Mouse (Mus musculus) megakaryocyte, embryonic 14.5 days (primary cell): ENCODE data around the gene Rap2b. TPM values are rescaled to one million over a fixed set of nuclear protein-coding genes. Genes with fewer than 3 reads are reported as not detected.

Experiments
- H3K27me3 ChIP-seq: replicated peaks from 2 replicates; pipeline ENCODE3; 2012; ENCODE audit warnings: inconsistent platforms
- H3K36me3 ChIP-seq: replicated peaks from 2 replicates; pipeline ENCODE3; 2012; ENCODE audit warnings: low read length, inconsistent platforms, mixed read lengths
- H3K4me1 ChIP-seq: 2 replicates; pipeline ENCODE4 v1.6.1; 2012; ENCODE audit warnings: inconsistent platforms
- H3K4me3 ChIP-seq: replicated peaks from 2 replicates; pipeline ENCODE3; 2012; ENCODE audit warnings: moderate library complexity, mild to moderate bottlenecking, inconsistent platforms
- H3K9me3 ChIP-seq: 2 replicates; pipeline ENCODE4 v1.6.1; 2012; ENCODE audit warnings: inconsistent platforms
- FLI1 ChIP-seq: IDR thresholded peaks from 2 replicates; pipeline ENCODE4 v1.6.1; 2012; ENCODE audit warnings: low read length, inconsistent platforms, mixed read lengths
- GATA1 ChIP-seq: IDR thresholded peaks from 3 replicates; pipeline ENCODE4 v1.6.1; 2012; ENCODE audit warnings: mixed read lengths, low read length, inconsistent platforms, borderline replicate concordance
- polyA plus RNA-seq: library from polyadenylated mRNA; stranded (reverse); fragments of >175 nt; gene quantifications from 2 replicates; pipeline ENCODE4 v1.2.3, GENCODE M21; 2012; ENCODE audit warnings: low replicate concordance; ENCODE audit not compliant: insufficient read depth

Gene Rap2b
- polyA plus RNA-seq, 1 experiment: 18.4 TPM

DNA sequence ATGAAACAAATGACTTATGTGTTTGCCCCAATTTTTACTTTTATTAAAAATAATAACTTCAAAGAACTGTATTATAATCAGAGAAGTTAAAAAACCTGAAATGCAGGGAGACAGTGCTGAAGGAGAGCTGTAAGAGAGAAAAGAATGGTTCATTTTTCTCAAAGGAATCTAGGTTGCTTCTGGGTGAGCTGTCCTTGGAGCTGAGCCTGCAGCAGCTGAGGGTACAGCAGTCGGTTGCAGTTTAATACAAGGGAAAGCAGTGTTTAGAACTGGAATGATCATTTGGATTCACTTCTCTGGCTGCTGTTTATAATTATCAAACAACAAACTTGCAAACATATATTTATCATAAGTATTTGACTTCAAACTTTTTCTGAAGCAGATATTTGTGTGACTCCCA, 12.0 kb upstream of the Rap2b start:
- Histone ChIP-seq H3K4me3 (no peak overlapping the region), H3K9me3 (no peaks in the 10 kb centered on the region), H3K36me3 (no peaks in the 10 kb centered on the region), H3K27me3 (peaks cover 2% of the 10 kb centered on the region), H3K4me1 (peaks cover 7% of the 10 kb centered on the region; the same call in 1 of the 2 replicates)
- TF ChIP-seq FLI1 (no peak), GATA1 (no peak)

DNA sequence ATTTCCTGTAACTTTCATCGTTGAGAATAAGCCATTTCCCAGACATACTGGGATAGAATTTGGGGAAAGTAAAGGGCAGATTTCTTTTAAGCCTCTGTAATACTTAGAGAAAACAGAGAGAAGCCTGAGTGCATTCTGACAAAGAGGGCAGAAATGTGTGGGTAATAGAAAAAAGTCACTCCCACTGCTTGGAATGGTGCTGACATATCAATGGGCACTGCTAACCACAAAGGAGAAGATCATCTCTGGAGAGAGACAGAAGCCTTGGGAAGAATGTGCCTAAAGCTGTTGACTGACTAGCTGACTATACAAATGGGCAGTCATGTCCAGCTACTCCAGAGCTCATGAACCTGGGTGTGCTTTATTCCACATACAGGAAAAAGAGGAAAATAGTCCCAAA, 6.0 kb upstream of the Rap2b start:
- TF ChIP-seq GATA1: no peak
- no peak for TF ChIP-seq FLI1
- Histone ChIP-seq H3K4me1 (peaks cover 24% of the 10 kb centered on the region), H3K9me3 (no peaks in the 10 kb centered on the region), H3K4me3 (no peak overlapping the region), H3K27me3 (no peaks in the 10 kb centered on the region), H3K36me3 (no peaks in the 10 kb centered on the region)

DNA sequence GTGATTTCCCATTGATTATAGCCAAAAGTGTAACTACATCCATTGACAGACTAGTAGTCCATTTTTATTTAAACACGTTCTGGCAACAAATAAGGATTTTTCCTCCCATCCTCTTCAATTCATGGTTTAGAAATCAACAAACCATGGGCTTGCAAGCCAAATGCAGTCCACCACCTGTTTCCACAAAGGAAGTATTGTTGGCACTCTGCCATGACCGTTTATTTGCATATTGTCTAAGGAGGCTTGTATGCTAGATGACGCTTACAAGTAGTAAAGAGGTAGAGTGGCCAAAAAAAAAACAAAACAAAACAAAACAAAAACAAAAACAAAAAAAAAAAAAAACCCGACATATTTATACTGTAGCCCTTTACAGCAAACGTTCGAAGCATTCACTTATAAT, 3.3 kb upstream of the Rap2b start:
- no peaks in the 10 kb centered on the region for H3K36me3 ChIP-seq
- H3K9me3 ChIP-seq: no peaks in the 10 kb centered on the region
- H3K27me3 ChIP-seq: no peaks in the 10 kb centered on the region
- TF ChIP-seq FLI1: no peak
- TF ChIP-seq GATA1: no peak
- no peak overlapping the region for H3K4me3 ChIP-seq
- peaks cover 42% of the 10 kb centered on the region for H3K4me1 ChIP-seq

DNA sequence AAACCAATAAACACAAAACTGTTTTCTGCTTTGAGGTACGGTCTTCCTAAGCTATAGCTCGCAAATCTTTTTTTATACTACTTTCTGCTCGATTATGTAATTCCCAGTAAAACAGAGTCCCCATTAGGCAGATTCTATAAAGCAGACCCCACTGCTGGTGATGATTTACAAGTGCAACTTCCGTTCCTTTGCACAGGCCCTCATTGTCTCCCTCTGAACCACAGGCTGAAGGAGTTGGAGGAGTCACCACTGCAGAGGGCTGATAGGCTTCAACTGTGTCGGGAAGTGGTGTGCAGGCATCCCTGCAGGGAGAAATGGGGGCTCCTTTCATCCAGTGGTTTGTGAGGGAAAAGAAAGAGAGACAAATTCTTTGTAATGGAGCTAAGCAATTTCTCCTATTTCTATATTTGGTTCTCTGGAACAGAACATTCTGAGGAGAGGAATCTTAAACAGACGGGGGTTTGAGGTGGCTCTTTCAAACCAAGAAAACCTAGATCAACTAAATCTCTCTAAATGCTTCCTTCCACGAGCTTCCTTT, 2.6 kb upstream of the Rap2b start:
- Histone ChIP-seq H3K36me3 (no peaks in the 10 kb centered on the region), H3K4me3 (peak overlapping the region; percentile 82), H3K9me3 (no peaks in the 10 kb centered on the region), H3K27me3 (no peaks in the 10 kb centered on the region), H3K4me1 (peaks cover 44% of the 10 kb centered on the region)
- no peak for TF ChIP-seq FLI1
- no peak for TF ChIP-seq GATA1

DNA sequence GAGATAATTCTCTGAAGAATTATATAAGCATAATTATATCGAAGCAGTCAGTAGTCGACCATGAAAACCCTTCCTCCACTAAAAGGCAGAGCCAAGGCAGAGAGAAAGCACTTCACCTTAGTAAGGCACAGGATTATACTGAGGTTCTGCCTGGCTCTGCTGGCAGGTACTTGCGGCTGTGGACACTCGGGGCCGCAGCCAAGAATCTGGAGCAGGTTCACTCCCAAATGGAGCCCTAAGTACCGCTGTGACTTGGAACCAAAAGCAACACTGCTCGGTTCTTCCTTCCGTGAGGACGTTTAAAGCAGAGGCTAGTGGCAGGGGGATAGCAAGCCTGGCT, 1.4 kb downstream of the Rap2b start:
- H3K4me3 ChIP-seq: peak overlapping the region; percentile 93
- H3K27me3 ChIP-seq: no peaks in the 10 kb centered on the region
- peaks cover 13% of the 10 kb centered on the region for H3K36me3 ChIP-seq
- peaks cover 45% of the 10 kb centered on the region for H3K4me1 ChIP-seq
- no peak for TF ChIP-seq GATA1
- no peak for TF ChIP-seq FLI1
- H3K9me3 ChIP-seq: no peaks in the 10 kb centered on the region

DNA sequence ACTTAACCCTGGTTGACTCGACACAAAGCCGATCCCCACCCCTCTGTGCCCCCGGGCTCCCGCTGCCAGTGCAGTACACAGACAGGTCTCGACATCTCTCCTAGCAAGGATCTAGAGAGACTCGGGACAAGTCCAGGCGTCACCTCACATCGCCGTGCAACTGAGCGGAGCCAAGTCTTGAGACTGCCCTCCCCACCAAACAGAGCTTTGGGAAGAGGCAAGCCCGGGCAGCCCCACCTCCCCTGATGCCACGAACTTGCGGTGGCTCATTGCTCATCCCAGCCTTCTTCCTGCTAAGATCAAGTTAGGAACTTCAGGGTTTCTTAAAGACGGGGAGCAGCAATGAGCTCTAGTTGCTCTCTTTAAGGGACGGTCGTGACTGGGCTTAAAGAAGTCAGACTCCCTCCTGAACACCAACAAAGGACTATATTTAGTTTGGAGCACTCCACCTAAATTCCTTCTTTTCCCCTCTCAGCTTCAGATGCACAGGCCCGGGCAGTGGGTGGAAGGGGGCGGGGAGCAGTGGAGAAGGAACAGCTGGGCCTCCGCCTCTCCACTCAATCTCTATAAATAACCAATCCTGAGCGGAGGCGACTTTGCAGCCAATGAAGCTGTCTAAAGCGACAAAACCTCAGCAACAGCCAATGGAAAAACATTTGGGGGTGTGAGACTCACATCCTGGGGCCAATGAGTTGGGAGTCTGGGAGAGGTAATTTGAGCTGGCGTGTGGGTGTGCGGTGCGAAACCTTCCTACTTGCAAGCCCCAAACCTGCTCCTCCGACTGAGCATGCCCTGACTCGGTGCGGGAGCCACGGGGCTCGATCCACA, 1.9 kb downstream of the Rap2b start:
- Histone ChIP-seq H3K9me3 (no peaks in the 10 kb centered on the region), H3K36me3 (peaks cover 18% of the 10 kb centered on the region), H3K4me1 (peaks cover 47% of the 10 kb centered on the region), H3K4me3 (peak overlapping the region; percentile 93), H3K27me3 (no peaks in the 10 kb centered on the region)
- TF ChIP-seq GATA1 (no peak), FLI1 (no peak)

DNA sequence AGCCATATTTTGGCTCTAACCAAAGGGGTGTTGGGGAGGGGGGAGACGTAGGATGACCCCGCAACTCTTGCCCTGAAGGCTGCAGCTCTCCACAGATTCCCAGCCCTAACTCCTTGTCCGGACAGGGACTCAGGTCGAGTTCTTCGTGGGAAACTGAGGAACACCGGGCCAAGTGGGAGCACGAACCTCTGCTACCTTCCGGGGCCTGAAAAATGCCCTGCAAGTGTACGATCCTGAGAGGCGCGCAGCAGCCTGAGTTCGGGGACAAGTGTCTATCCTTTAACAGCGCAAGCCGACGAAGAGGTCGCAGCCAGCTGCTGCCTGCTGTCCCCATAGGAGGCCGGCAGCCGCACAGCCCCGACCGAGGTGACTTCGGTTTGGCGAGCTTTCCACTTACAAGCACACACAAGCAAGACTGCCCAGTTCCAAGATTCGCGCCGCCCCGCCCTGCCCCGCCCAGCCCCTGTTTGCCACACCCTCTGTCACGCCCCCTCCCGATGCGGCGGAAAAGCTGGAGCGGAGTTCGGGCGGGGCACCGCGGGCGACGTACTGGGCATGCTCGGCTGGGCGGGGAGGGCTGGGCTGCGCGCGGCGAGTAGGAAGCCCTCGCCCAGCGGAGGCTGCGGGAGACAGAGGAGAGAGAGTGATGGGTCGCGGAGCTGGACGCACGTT, 2.7 kb downstream of the Rap2b start:
- Histone ChIP-seq H3K9me3 (no peaks in the 10 kb centered on the region), H3K4me1 (peaks cover 48% of the 10 kb centered on the region)
- TF ChIP-seq FLI1 (no peak), GATA1 (no peak)

DNA sequence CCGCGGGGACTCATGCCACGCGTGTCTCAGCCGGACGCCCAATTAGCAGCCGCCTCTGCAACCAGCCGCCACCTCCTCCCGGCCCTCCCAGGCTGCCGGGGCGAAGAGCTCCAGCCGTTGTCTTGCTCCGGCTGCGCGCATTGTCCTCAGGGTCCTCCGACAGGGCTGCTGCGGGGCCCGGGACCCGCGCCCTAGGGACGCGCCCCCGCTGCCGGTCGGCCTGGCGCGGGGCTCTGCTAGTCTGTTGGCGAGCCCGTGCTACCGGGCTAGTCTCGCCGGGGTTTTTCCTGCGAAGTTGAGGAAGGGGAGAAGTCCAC, 3.2 kb downstream of the Rap2b start:
- no peak for TF ChIP-seq FLI1
- no peak for TF ChIP-seq GATA1
- Histone ChIP-seq H3K9me3 (no peaks in the 10 kb centered on the region), H3K27me3 (no peaks in the 10 kb centered on the region), H3K4me1 (peaks cover 48% of the 10 kb centered on the region), H3K4me3 (peak overlapping the region; percentile 93), H3K36me3 (peaks cover 31% of the 10 kb centered on the region)

More for the DNA sequence above, 2.7 kb downstream of the Rap2b start:
- H3K4me3 ChIP-seq: peak overlapping the region; percentile 93
- H3K27me3 ChIP-seq: no peaks in the 10 kb centered on the region
- H3K36me3 ChIP-seq: peaks cover 26% of the 10 kb centered on the region

DNA sequence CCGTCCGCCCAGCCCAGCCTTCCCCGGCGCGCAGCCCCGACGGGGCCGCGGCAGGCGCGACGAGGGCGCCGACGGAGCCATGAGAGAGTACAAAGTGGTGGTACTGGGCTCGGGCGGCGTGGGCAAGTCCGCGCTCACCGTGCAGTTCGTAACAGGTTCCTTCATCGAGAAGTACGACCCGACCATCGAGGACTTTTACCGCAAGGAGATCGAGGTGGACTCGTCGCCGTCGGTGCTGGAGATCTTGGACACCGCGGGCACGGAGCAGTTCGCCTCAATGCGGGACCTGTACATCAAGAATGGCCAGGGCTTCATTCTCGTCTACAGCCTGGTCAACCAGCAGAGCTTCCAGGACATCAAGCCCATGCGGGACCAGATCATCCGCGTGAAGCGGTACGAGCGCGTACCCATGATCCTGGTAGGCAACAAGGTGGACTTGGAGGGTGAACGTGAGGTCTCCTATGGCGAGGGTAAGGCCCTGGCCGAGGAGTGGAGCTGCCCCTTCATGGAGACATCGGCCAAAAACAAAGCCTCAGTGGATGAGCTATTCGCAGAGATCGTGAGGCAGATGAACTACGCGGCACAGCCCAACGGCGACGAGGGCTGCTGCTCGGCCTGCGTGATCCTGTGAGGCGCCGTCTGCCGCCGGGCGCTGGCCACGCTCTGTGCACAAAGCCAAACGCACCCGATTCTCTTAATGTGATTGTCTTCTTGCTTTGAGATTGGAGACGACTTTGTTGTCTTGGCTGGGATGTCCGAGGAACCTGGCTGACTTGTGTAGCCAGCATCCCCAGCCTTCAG, 3.7 kb downstream of the Rap2b start:
- H3K27me3 ChIP-seq: no peaks in the 10 kb centered on the region
- H3K9me3 ChIP-seq: no peaks in the 10 kb centered on the region
- TF ChIP-seq FLI1 (no peak), GATA1 (no peak)

More for the DNA sequence above, 3.7 kb downstream of the Rap2b start:
- peaks cover 36% of the 10 kb centered on the region for H3K36me3 ChIP-seq
- H3K4me3 ChIP-seq: peak overlapping the region; percentile 93
- H3K4me1 ChIP-seq: peaks cover 52% of the 10 kb centered on the region
